ENCODE assay signal across 23 mouse cellular contexts in the genomic region with DNA sequence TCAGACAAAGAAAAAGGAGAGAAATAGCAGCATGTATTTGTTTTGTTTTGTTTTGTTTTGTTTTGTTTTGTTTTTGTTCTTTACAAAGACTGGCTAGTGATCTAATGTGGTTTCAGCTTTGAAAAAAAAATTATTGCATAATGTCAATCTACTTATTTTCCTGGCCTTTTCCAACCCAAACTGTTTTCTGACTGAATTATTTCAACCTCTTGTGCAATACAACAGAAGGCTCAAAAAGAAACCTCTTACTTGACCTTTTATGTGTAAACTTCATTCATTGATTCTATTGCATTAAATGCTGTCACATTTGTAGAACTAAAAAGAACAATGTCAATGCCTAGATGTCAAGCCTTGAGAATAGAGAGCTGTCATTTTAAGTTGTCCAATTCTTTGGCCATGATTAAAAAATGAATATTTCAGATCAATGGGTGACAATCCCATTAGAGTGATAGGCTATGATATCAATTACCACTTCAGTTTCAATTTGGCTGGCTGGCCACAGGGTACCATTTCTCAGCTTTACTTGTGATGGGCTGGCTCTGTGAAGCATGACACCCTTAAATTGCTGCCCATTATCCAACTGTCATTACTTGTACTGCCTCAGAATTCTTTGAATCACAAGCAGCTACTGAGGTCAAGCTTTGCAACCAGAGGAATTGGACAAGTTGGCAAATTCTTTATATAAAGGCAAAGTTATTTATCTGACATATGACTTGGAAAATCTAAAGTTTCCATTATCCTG. TPM values are rescaled to one million over a fixed set of nuclear protein-coding genes. Genes with fewer than 3 reads are reported as not detected.
"Had no signal": no experiment of that assay in that cellular context is flagged by ENCODE, and none has a peak within 500 bp of the region (broad histone marks: within the 10 kb centered on the region; RNA-seq: fewer than 3 reads in every experiment).

No protein-coding gene starts in this region.

- H3K27me3 ChIP-seq: megakaryocyte, embryonic 14.5 days; neural tube, embryonic 12.5 days had no signal

- H3K9me3 ChIP-seq: limb, embryonic 10.5 days; megakaryocyte, embryonic 14.5 days; neural tube, embryonic 12.5 days had no signal

- ATAC-seq: intestine, postnatal 0 days had no signal

- H3K4me2 ChIP-seq: lung, embryonic 14.5 days; neural tube, embryonic 12.5 days had no signal

- DNase-seq: kidney, adult 8-10 months; kidney, postnatal 25 days; lung, embryonic 14.5 days; lung, postnatal 14 days; midbrain, embryonic 14.5 days; retina, postnatal 1 day; right cerebral cortex, postnatal 4 days; spleen, adult 18-20 months; thymus, adult 2 months; thymus, postnatal 25 days had no signal

- H3K9ac ChIP-seq: liver, embryonic 14.5 days; lung, embryonic 14.5 days; neural tube, embryonic 12.5 days had no signal

- H3K27ac ChIP-seq: left cerebral cortex, adult 2 months; limb, embryonic 10.5 days; liver, embryonic 14.5 days; macrophage; neural tube, embryonic 12.5 days had no signal

- H3K4me1 ChIP-seq: limb, embryonic 10.5 days; neural tube, embryonic 12.5 days had no signal

- H3K4me3 ChIP-seq: left cerebral cortex, adult 2 months; limb, embryonic 10.5 days; megakaryocyte, embryonic 14.5 days; neural tube, embryonic 12.5 days had no signal

RNA-seq across cellular contexts. Expression of a gene that starts 44.7 kb away (rescaled TPM):
- total RNA-seq: layer of hippocampus, postnatal 25 days; left cerebral cortex, adult 2 months; left cerebral cortex, postnatal 14 days; monocyte, adult 5-6 weeks had no signal
- polyA plus RNA-seq: intestine, postnatal 0 days; kidney, embryonic 16.5 days; limb, embryonic 10.5 days; liver, embryonic 14.5 days; lung, embryonic 14.5 days; macrophage; midbrain, embryonic 14.5 days; neural tube, embryonic 12.5 days; stomach, embryonic 14.5 days; thymus, adult 2 months; urinary bladder, adult 2 months had no signal
